Mouse (Mus musculus): Measurements from ENCODE around the gene Cracr2b. TPM values are rescaled to one million over a fixed set of nuclear protein-coding genes. Genes with fewer than 3 reads are reported as not detected.

Gene Cracr2b
- polyA plus RNA-seq, 1 experiment from 2014 or later = 15.1 TPM

- Histone ChIP-seq H3K4me2 (no peak overlapping the region), H3K9me3 (ENCODE audit: low read depth, low read length) (no peaks in the 10 kb centered on the region), H3K36me3 (ENCODE audit: insufficient read depth) (no peaks in the 10 kb centered on the region), H3K27me3 (ENCODE audit: insufficient read depth, low read length) (no peaks in the 10 kb centered on the region), H3K4me3 (ENCODE audit: low read depth, low read length) (no peak overlapping the region), H3K9ac (no peak overlapping the region), H3K4me1 (ENCODE audit: insufficient read depth) (no peaks in the 10 kb centered on the region), H3K27ac (ENCODE audit: low read depth) (no peak overlapping the region)
- DNase-seq (peak; percentile 62), ATAC-seq (ENCODE audit: insufficient read depth) (no peak)
- no peak for TF ChIP-seq CTCF (IDR thresholded peaks at IDR 0.05; ENCODE audit: low read depth)
- 57% methylated on average over 7 of the region's 7 CpGs for WGBS
Observed at GRCm38 (mm10) chr7:141418970-141419369, 41.9 kb upstream of the Cracr2b start.

GRCm38 (mm10) chr7:141420030-141420702 is 40.7 kb upstream of the Cracr2b start:
- no peak for TF ChIP-seq CTCF (IDR thresholded peaks at IDR 0.05; ENCODE audit: low read depth)
- WGBS = 68% methylated on average over 9 of the region's 9 CpGs
- no peaks in the 10 kb centered on the region for H3K36me3 ChIP-seq (ENCODE audit: insufficient read depth)
- H3K9me3 ChIP-seq (ENCODE audit: low read depth, low read length) = no peaks in the 10 kb centered on the region
- no peaks in the 10 kb centered on the region for H3K27me3 ChIP-seq (ENCODE audit: insufficient read depth, low read length)
- H3K4me2 ChIP-seq = no peak overlapping the region
- H3K4me1 ChIP-seq (ENCODE audit: insufficient read depth) = no peaks in the 10 kb centered on the region
- no peak overlapping the region for H3K4me3 ChIP-seq (ENCODE audit: low read depth, low read length)
- H3K9ac ChIP-seq = no peak overlapping the region
- ATAC-seq (ENCODE audit: insufficient read depth) = no peak
- no peak overlapping the region for H3K27ac ChIP-seq (ENCODE audit: low read depth)
- no peak for DNase-seq

- Histone ChIP-seq H3K4me2 (no peak overlapping the region), H3K9ac (no peak overlapping the region), H3K4me1 (ENCODE audit: insufficient read depth) (no peaks in the 10 kb centered on the region), H3K27me3 (ENCODE audit: insufficient read depth, low read length) (no peaks in the 10 kb centered on the region), H3K27ac (ENCODE audit: low read depth) (no peak overlapping the region), H3K4me3 (ENCODE audit: low read depth, low read length) (no peak overlapping the region), H3K9me3 (ENCODE audit: low read depth, low read length) (no peaks in the 10 kb centered on the region), H3K36me3 (ENCODE audit: insufficient read depth) (no peaks in the 10 kb centered on the region)
- TF ChIP-seq CTCF (IDR thresholded peaks at IDR 0.05; ENCODE audit: low read depth) = no peak
- DNase-seq (no peak), ATAC-seq (ENCODE audit: insufficient read depth) (no peak)
- 67% methylated on average over 4 of the region's 4 CpGs for WGBS
Observed at GRCm38 (mm10) chr7:141423811-141424210, 37.1 kb upstream of the Cracr2b start.

- H3K4me2 ChIP-seq = no peak overlapping the region
- H3K36me3 ChIP-seq (ENCODE audit: insufficient read depth) = peaks cover 17% of the 10 kb centered on the region
- H3K4me1 ChIP-seq (ENCODE audit: insufficient read depth) = no peaks in the 10 kb centered on the region
- DNase-seq (no peak), ATAC-seq (ENCODE audit: insufficient read depth) (no peak)
- H3K9me3 ChIP-seq (ENCODE audit: low read depth, low read length) = no peaks in the 10 kb centered on the region
- WGBS = 71% methylated on average over 12 of the region's 12 CpGs
- H3K9ac ChIP-seq = no peak overlapping the region
- no peak overlapping the region for H3K27ac ChIP-seq (ENCODE audit: low read depth)
- TF ChIP-seq CTCF (IDR thresholded peaks at IDR 0.05; ENCODE audit: low read depth) = no peak
- H3K4me3 ChIP-seq (ENCODE audit: low read depth, low read length) = no peak overlapping the region
- H3K27me3 ChIP-seq (ENCODE audit: insufficient read depth, low read length) = no peaks in the 10 kb centered on the region
Observed at GRCm38 (mm10) chr7:141426948-141427730, 33.8 kb upstream of the Cracr2b start.

GRCm38 (mm10) chr7:141428701-141429100 is 32.2 kb upstream of the Cracr2b start:
- Histone ChIP-seq H3K27ac (ENCODE audit: low read depth) (no peak overlapping the region), H3K9ac (no peak overlapping the region), H3K27me3 (ENCODE audit: insufficient read depth, low read length) (no peaks in the 10 kb centered on the region), H3K4me2 (no peak overlapping the region), H3K4me3 (ENCODE audit: low read depth, low read length) (no peak overlapping the region), H3K9me3 (ENCODE audit: low read depth, low read length) (no peaks in the 10 kb centered on the region), H3K4me1 (ENCODE audit: insufficient read depth) (no peaks in the 10 kb centered on the region), H3K36me3 (ENCODE audit: insufficient read depth) (peaks cover 32% of the 10 kb centered on the region)
- no peak for ATAC-seq (ENCODE audit: insufficient read depth)
- TF ChIP-seq CTCF (IDR thresholded peaks at IDR 0.05; ENCODE audit: low read depth) = no peak
- DNase-seq = no peak
- WGBS = 46% methylated on average over 5 of the region's 5 CpGs

GRCm38 (mm10) chr7:141429310-141429709 is 31.6 kb upstream of the Cracr2b start, which contains the start of gene Cend1:
TSS of gene Cend1 (minus strand) at chr7:141429491.
- Histone ChIP-seq H3K27ac (ENCODE audit: low read depth) (no peak within 1 kb of the TSS), H3K9ac (no peak within 1 kb of the TSS), H3K4me3 (ENCODE audit: low read depth, low read length) (no peak within 1 kb of the TSS), H3K4me2 (peak within 1 kb of the TSS; percentile 39; the same call in 1 of the 2 replicates), H3K27me3 (ENCODE audit: insufficient read depth, low read length) (no peaks in the 10 kb centered on the region), H3K36me3 (ENCODE audit: insufficient read depth) (peaks cover 35% of the 10 kb centered on the region), H3K9me3 (ENCODE audit: low read depth, low read length) (no peaks in the 10 kb centered on the region), H3K4me1 (ENCODE audit: insufficient read depth) (peaks cover 3% of the 10 kb centered on the region; the same call in 1 of the 2 replicates)
- ATAC-seq (ENCODE audit: insufficient read depth) = peak; percentile 18; the same call in 1 of the 2 replicates
- peak; percentile 45 for DNase-seq
- no peak for TF ChIP-seq CTCF (IDR thresholded peaks at IDR 0.05; ENCODE audit: low read depth)
- 4% methylated on average over 19 of the region's 19 CpGs for WGBS

Measured in lung, embryonic 14.5 days (tissue).